Mouse (Mus musculus) bone marrow macrophage, adult 2 months (primary cell): ENCODE measurements around the gene Gm33543.

Experiments
- CTCF ChIP-seq: IDR thresholded peaks from 2 replicates; pipeline ENCODE4 v1.5.1; 2012; ENCODE audit warnings: low read depth, mild to moderate bottlenecking, low read length, moderate library complexity
- POLR2A ChIP-seq: IDR thresholded peaks from 2 replicates; pipeline ENCODE4 v1.6.1; 2012; ENCODE audit warnings: mild to moderate bottlenecking, low read depth, low read length, borderline replicate concordance

- TF ChIP-seq CTCF: no peak
- TF ChIP-seq POLR2A: no peak
These were observed 51.8 kb downstream of the Gm33543 start for GRCm38 (mm10) chr10:95790771-95791426.
